Mouse (Mus musculus): ENCODE results near the gene Prkcq.
A peak's percentile ranks its signal among the peaks of the same experiment; 100 is the strongest.

The Prkcq gene

GRCm38 (mm10) chr2:11219262-11219661, 47.4 kb downstream of the Prkcq start:
- DNase-seq (ENCODE audit: low read depth, low spot score): no peak

- no peak for DNase-seq (ENCODE audit: low read depth, low spot score)
These were observed 53.0 kb downstream of the Prkcq start for GRCm38 (mm10) chr2:11224808-11225484.

- DNase-seq (ENCODE audit: low read depth, low spot score): no peak
These were observed 53.6 kb downstream of the Prkcq start for GRCm38 (mm10) chr2:11225485-11225876.

GRCm38 (mm10) chr2:11226555-11226954, 54.6 kb downstream of the Prkcq start:
- DNase-seq (ENCODE audit: low read depth, low spot score): no peak

- DNase-seq (ENCODE audit: low read depth, low spot score): no peak
These were observed 57.2 kb downstream of the Prkcq start for GRCm38 (mm10) chr2:11229126-11229525.

GRCm38 (mm10) chr2:11231118-11231517, 59.2 kb downstream of the Prkcq start:
- no peak for DNase-seq (ENCODE audit: low read depth, low spot score)

GRCm38 (mm10) chr2:11231988-11232387, 60.1 kb downstream of the Prkcq start:
- no peak for DNase-seq (ENCODE audit: low read depth, low spot score)

- no peak for DNase-seq (ENCODE audit: low read depth, low spot score)
These were observed 66.3 kb downstream of the Prkcq start for GRCm38 (mm10) chr2:11238254-11238653.

- no peak for DNase-seq (ENCODE audit: low read depth, low spot score)
These were observed 67.6 kb downstream of the Prkcq start for GRCm38 (mm10) chr2:11239523-11239922.

GRCm38 (mm10) chr2:11245926-11246325, 74.0 kb downstream of the Prkcq start:
- DNase-seq (ENCODE audit: low read depth, low spot score): no peak

GRCm38 (mm10) chr2:11253945-11254344, 82.0 kb downstream of the Prkcq start:
- DNase-seq (ENCODE audit: low read depth, low spot score): peak; percentile 67

- no peak for DNase-seq (ENCODE audit: low read depth, low spot score)
These were observed 82.5 kb downstream of the Prkcq start for GRCm38 (mm10) chr2:11254446-11254845.

- DNase-seq (ENCODE audit: low read depth, low spot score): no peak
These were observed 85.4 kb downstream of the Prkcq start for GRCm38 (mm10) chr2:11257260-11257850.

GRCm38 (mm10) chr2:11258181-11258580, 86.3 kb downstream of the Prkcq start:
- no peak for DNase-seq (ENCODE audit: low read depth, low spot score)

- peak; percentile 32 for DNase-seq (ENCODE audit: low read depth, low spot score)
These were observed 87.5 kb downstream of the Prkcq start for GRCm38 (mm10) chr2:11259361-11259760.

GRCm38 (mm10) chr2:11264836-11265235, 92.9 kb downstream of the Prkcq start:
- no peak for DNase-seq (ENCODE audit: low read depth, low spot score)

- no peak for DNase-seq (ENCODE audit: low read depth, low spot score)
These were observed 93.5 kb downstream of the Prkcq start for GRCm38 (mm10) chr2:11265455-11265854.

GRCm38 (mm10) chr2:11266294-11266693, 94.4 kb downstream of the Prkcq start:
- peak; percentile 66 for DNase-seq (ENCODE audit: low read depth, low spot score)

- DNase-seq (ENCODE audit: low read depth, low spot score): no peak
These were observed 107.1 kb downstream of the Prkcq start for GRCm38 (mm10) chr2:11278965-11279364.

GRCm38 (mm10) chr2:11280247-11280646, 108.3 kb downstream of the Prkcq start:
- no peak for DNase-seq (ENCODE audit: low read depth, low spot score)

GRCm38 (mm10) chr2:11287834-11288530, 116.1 kb downstream of the Prkcq start:
- DNase-seq (ENCODE audit: low read depth, low spot score): no peak

GRCm38 (mm10) chr2:11288531-11288846, 116.6 kb downstream of the Prkcq start:
- peak; percentile 74 for DNase-seq (ENCODE audit: low read depth, low spot score)

GRCm38 (mm10) chr2:11290931-11291330, 119.0 kb downstream of the Prkcq start:
- no peak for DNase-seq (ENCODE audit: low read depth, low spot score)
